Mouse (Mus musculus): ENCODE data around the gene BC034090. TPM values are rescaled to one million over a fixed set of nuclear protein-coding genes. Genes with fewer than 3 reads are reported as not detected.

BC034090 gene
- total RNA-seq, 2 experiments from 2014 or later = 7.9 to 8.2 TPM

GRCm38 (mm10) chr1:155239169-155239568 lies 5.1 kb downstream of the BC034090 start:
- Histone ChIP-seq H3K27ac (peak overlapping the region; percentile 77), H3K4me3 (no peak overlapping the region)
- TF ChIP-seq CTCF (conservative IDR thresholded peaks at IDR 0.05) = no peak
- no peak for DNase-seq (ENCODE audit: low spot score in 2 of 2)

- no peak for DNase-seq (ENCODE audit: low spot score in 2 of 2)
- no peak overlapping the region for H3K4me3 ChIP-seq
- peak overlapping the region; percentile 72; the same call in 1 of the 2 replicates for H3K27ac ChIP-seq
- no peak for TF ChIP-seq CTCF (conservative IDR thresholded peaks at IDR 0.05)
Observed at GRCm38 (mm10) chr1:155238126-155238525, 6.1 kb downstream of the BC034090 start.

- Histone ChIP-seq H3K27ac (peak overlapping the region; percentile 72), H3K4me3 (no peak overlapping the region)
- no peak for DNase-seq (ENCODE audit: low spot score in 2 of 2)
- TF ChIP-seq CTCF (conservative IDR thresholded peaks at IDR 0.05) = no peak
Observed at GRCm38 (mm10) chr1:155237390-155237789, 6.9 kb downstream of the BC034090 start.

GRCm38 (mm10) chr1:155236306-155237024 lies 7.8 kb downstream of the BC034090 start:
- H3K27ac ChIP-seq = peak overlapping the region; percentile 72
- no peak for TF ChIP-seq CTCF (conservative IDR thresholded peaks at IDR 0.05)
- no peak for DNase-seq (ENCODE audit: low spot score in 2 of 2)
- no peak overlapping the region for H3K4me3 ChIP-seq

GRCm38 (mm10) chr1:155235641-155236040 lies 8.6 kb downstream of the BC034090 start:
- Histone ChIP-seq H3K27ac (peak overlapping the region; percentile 72), H3K4me3 (no peak overlapping the region)
- no peak for DNase-seq (ENCODE audit: low spot score in 2 of 2)
- TF ChIP-seq CTCF (conservative IDR thresholded peaks at IDR 0.05) = no peak

- Histone ChIP-seq H3K27ac (peak overlapping the region; percentile 92), H3K4me3 (no peak overlapping the region)
Observed at GRCm38 (mm10) chr1:155233931-155234607, 10.2 kb downstream of the BC034090 start.

GRCm38 (mm10) chr1:155233378-155233777 lies 10.9 kb downstream of the BC034090 start:
- DNase-seq (ENCODE audit: low spot score in 2 of 2) = no peak
- Histone ChIP-seq H3K27ac (peak overlapping the region; percentile 92), H3K4me3 (no peak overlapping the region)
- TF ChIP-seq CTCF (conservative IDR thresholded peaks at IDR 0.05) = no peak

More at GRCm38 (mm10) chr1:155233931-155234607, 10.2 kb downstream of the BC034090 start:
- no peak for TF ChIP-seq CTCF (conservative IDR thresholded peaks at IDR 0.05)
- peak in 1 of 2 experiments; percentile 63 for DNase-seq (ENCODE audit: low spot score in 2 of 2)

- peak overlapping the region; percentile 92 for H3K27ac ChIP-seq
Observed at GRCm38 (mm10) chr1:155232786-155233185, 11.5 kb downstream of the BC034090 start.

GRCm38 (mm10) chr1:155232385-155232784 lies 11.9 kb downstream of the BC034090 start:
- TF ChIP-seq CTCF (conservative IDR thresholded peaks at IDR 0.05) = no peak
- no peak for DNase-seq (ENCODE audit: low spot score in 2 of 2)
- no peak overlapping the region; the same call in 1 of the 2 replicates for H3K27ac ChIP-seq
- H3K4me3 ChIP-seq = no peak overlapping the region

More at GRCm38 (mm10) chr1:155232786-155233185, 11.5 kb downstream of the BC034090 start:
- no peak overlapping the region for H3K4me3 ChIP-seq
- no peak for TF ChIP-seq CTCF (conservative IDR thresholded peaks at IDR 0.05)
- DNase-seq (ENCODE audit: low spot score in 2 of 2) = no peak

- no peak overlapping the region for H3K4me3 ChIP-seq
- peak overlapping the region; percentile 83 for H3K27ac ChIP-seq
- DNase-seq (ENCODE audit: low spot score in 2 of 2) = no peak
Observed at GRCm38 (mm10) chr1:155229464-155230411, 14.5 kb downstream of the BC034090 start.

GRCm38 (mm10) chr1:155223849-155224554 lies 20.2 kb downstream of the BC034090 start:
- H3K4me3 ChIP-seq = no peak overlapping the region
- peak; percentile 69 to 82 for DNase-seq (ENCODE audit: low spot score in 2 of 2)
- TF ChIP-seq CTCF (conservative IDR thresholded peaks at IDR 0.05) = peak; percentile 98

More at GRCm38 (mm10) chr1:155229464-155230411, 14.5 kb downstream of the BC034090 start:
- no peak for TF ChIP-seq CTCF (conservative IDR thresholded peaks at IDR 0.05)

GRCm38 (mm10) chr1:155223036-155223435 lies 21.2 kb downstream of the BC034090 start:
- Histone ChIP-seq H3K27ac (no peak overlapping the region), H3K4me3 (no peak overlapping the region)
- no peak for TF ChIP-seq CTCF (conservative IDR thresholded peaks at IDR 0.05)
- no peak for DNase-seq (ENCODE audit: low spot score in 2 of 2)

More at GRCm38 (mm10) chr1:155223849-155224554, 20.2 kb downstream of the BC034090 start:
- 0 out of 2 replicates have a peak overlapping the region, but pooled peaks have one; percentile 28 for H3K27ac ChIP-seq
